In genomic region chr9:13748798-13749674, GRCm38 (mm10) we compare ENCODE assay signal across 8 mouse cellular contexts. TPM values are rescaled to one million over a fixed set of nuclear protein-coding genes. Genes with fewer than 3 reads are reported as not detected.
DNase-seq lines count a peak whose midpoint lies in the region; ATAC-seq and TF ChIP-seq lines count a peak whose summit lies in the region.

No protein-coding gene starts in this region.

- no peak for TF ChIP-seq CTCF in bone marrow macrophage, adult 2 months (IDR thresholded peaks at IDR 0.05; ENCODE audit: low read depth, low read length)
- no peak for TF ChIP-seq CTCF in embryonic fibroblast, embryonic 13.5 days (IDR thresholded peaks at IDR 0.05; ENCODE audit: borderline replicate concordance, insufficient read depth, low read length)
- no peak for TF ChIP-seq CTCF in liver, adult 2 months (IDR thresholded peaks at IDR 0.05; ENCODE audit: low read depth, low read length)

- peaks cover 6% of the 10 kb centered on the region; the same call in 1 of the 2 replicates for H3K79me2 ChIP-seq in liver, adult 2 months (ENCODE audit: control insufficient read depth, insufficient read depth, low read length)
- H3K79me2 ChIP-seq in myocyte (ENCODE audit: control insufficient read depth, insufficient read depth), result peaks cover 50% of the 10 kb centered on the region

- H3K36me3 ChIP-seq in heart, embryonic 11.5 days (ENCODE audit: control insufficient read depth, insufficient read depth, low read length), result no peaks in the 10 kb centered on the region
- no peaks in the 10 kb centered on the region for H3K36me3 ChIP-seq in kidney, embryonic 16.5 days (ENCODE audit: insufficient read depth, low read length)
- no peaks in the 10 kb centered on the region for H3K36me3 ChIP-seq in liver, adult 2 months (ENCODE audit: control insufficient read depth, insufficient read depth, low read length)
- H3K36me3 ChIP-seq in myocyte (ENCODE audit: control insufficient read depth, insufficient read depth), result no peaks in the 10 kb centered on the region
- no peaks in the 10 kb centered on the region for H3K36me3 ChIP-seq in splenic B cell, adult 2 months (ENCODE audit: control insufficient read depth, insufficient read depth, low read length, poor library complexity, severe bottlenecking)

- TF ChIP-seq POLR2A in bone marrow macrophage, adult 2 months (IDR thresholded peaks at IDR 0.05; ENCODE audit: borderline replicate concordance, low read depth, low read length), result peak; percentile 61; the same call in 1 of the 2 replicates
- peak; percentile 92 for TF ChIP-seq POLR2A in embryonic fibroblast, embryonic 13.5 days (IDR thresholded peaks at IDR 0.05; ENCODE audit: low read depth, low read length)
- TF ChIP-seq POLR2A in liver, adult 2 months (IDR thresholded peaks at IDR 0.05; ENCODE audit: extremely low read depth, insufficient read depth, low read length), result peak; percentile 51; the same call in 1 of the 2 replicates
- peak; percentile 87 for TF ChIP-seq POLR2A in myocyte (IDR thresholded peaks at IDR 0.05; ENCODE audit: insufficient read length, low read depth)

- 2% methylated on average over 60 of the region's 60 CpGs for WGBS in heart, embryonic 11.5 days (ENCODE audit: insufficient replicate concordance)
- WGBS in kidney, embryonic 16.5 days, result under 1% methylated on average over 60 of the region's 60 CpGs
- under 1% methylated on average over 60 of the region's 60 CpGs for WGBS in liver, adult 2 months

- peak overlapping the region; percentile 60 for H3K4me2 ChIP-seq in heart, embryonic 11.5 days
- peak overlapping the region; percentile 69 for H3K4me2 ChIP-seq in kidney, embryonic 16.5 days (replicated peaks; ENCODE audit: low read depth, low read length)
- H3K4me2 ChIP-seq in myocyte (ENCODE audit: low read depth), result peak overlapping the region; percentile 86

- peak; percentile 95 for DNase-seq in A20 (ENCODE audit: low read depth, low spot score)
- DNase-seq in liver, adult 2 months (ENCODE audit: extremely low read depth, low read depth, low spot score), result peak; percentile 78
- DNase-seq in splenic B cell, adult 2 months (ENCODE audit: low read depth, low spot score), result peak; percentile 95

- H3K4me3 ChIP-seq in bone marrow macrophage, adult 2 months (ENCODE audit: insufficient read depth, low read length), result peak overlapping the region; percentile 92
- H3K4me3 ChIP-seq in embryonic fibroblast, embryonic 13.5 days (ENCODE audit: insufficient read depth, low read length), result peak overlapping the region; percentile 97
- peak overlapping the region; percentile 90 for H3K4me3 ChIP-seq in heart, embryonic 11.5 days (ENCODE audit: low read depth, low read length)
- H3K4me3 ChIP-seq in kidney, embryonic 16.5 days (ENCODE audit: low read length), result peak overlapping the region; percentile 99
- peak overlapping the region; percentile 85 for H3K4me3 ChIP-seq in liver, adult 2 months (ENCODE audit: insufficient read depth, low read depth, low read length)
- peak overlapping the region; percentile 86 for H3K4me3 ChIP-seq in myocyte

- peak overlapping the region; percentile 96 for H3K9ac ChIP-seq in heart, embryonic 11.5 days (ENCODE audit: low read depth, low read length)
- peak overlapping the region; percentile 100 for H3K9ac ChIP-seq in kidney, embryonic 16.5 days (replicated peaks; ENCODE audit: low read length)
- H3K9ac ChIP-seq in liver, adult 2 months (ENCODE audit: low read depth, low read length), result peak overlapping the region; percentile 95

- peak overlapping the region; percentile 77 for H3K27ac ChIP-seq in bone marrow macrophage, adult 2 months (ENCODE audit: insufficient read depth, low read depth, low read length)
- peak overlapping the region; percentile 78 for H3K27ac ChIP-seq in embryonic fibroblast, embryonic 13.5 days (ENCODE audit: insufficient read depth, low read length)
- peak overlapping the region; percentile 96 for H3K27ac ChIP-seq in heart, embryonic 11.5 days (ENCODE audit: low read depth, low read length)
- peak overlapping the region; percentile 94 for H3K27ac ChIP-seq in kidney, embryonic 16.5 days (ENCODE audit: low read length)
- H3K27ac ChIP-seq in liver, adult 2 months (replicated peaks; ENCODE audit: insufficient read depth, low read depth, low read length), result peak overlapping the region; percentile 73

- peak overlapping the region; percentile 93 for H3ac ChIP-seq in myocyte (ENCODE audit: control insufficient read depth, insufficient read length)

- H3K27me3 ChIP-seq in heart, embryonic 11.5 days (ENCODE audit: control insufficient read depth, insufficient read depth, low read length), result no peaks in the 10 kb centered on the region
- H3K27me3 ChIP-seq in kidney, embryonic 16.5 days (ENCODE audit: insufficient read depth, low read length), result no peaks in the 10 kb centered on the region
- H3K27me3 ChIP-seq in liver, adult 2 months (ENCODE audit: control insufficient read depth, insufficient read depth, low read length), result no peaks in the 10 kb centered on the region
- no peaks in the 10 kb centered on the region for H3K27me3 ChIP-seq in myocyte (ENCODE audit: control insufficient read depth, insufficient read depth, insufficient read length)
- H3K27me3 ChIP-seq in splenic B cell, adult 2 months (ENCODE audit: control insufficient read depth, insufficient read depth, low read length, poor library complexity, severe bottlenecking), result no peaks in the 10 kb centered on the region

- H3K4me1 ChIP-seq in bone marrow macrophage, adult 2 months (ENCODE audit: control insufficient read depth, insufficient read depth, low read length), result peaks cover 16% of the 10 kb centered on the region
- no peaks in the 10 kb centered on the region for H3K4me1 ChIP-seq in embryonic fibroblast, embryonic 13.5 days (ENCODE audit: control insufficient read depth, insufficient read depth, low read length)
- no peaks in the 10 kb centered on the region; the same call in 1 of the 2 replicates for H3K4me1 ChIP-seq in heart, embryonic 11.5 days (ENCODE audit: control insufficient read depth, insufficient read depth, low read length)
- peaks cover 9% of the 10 kb centered on the region for H3K4me1 ChIP-seq in kidney, embryonic 16.5 days (ENCODE audit: insufficient read depth, low read length)
- peaks cover 6% of the 10 kb centered on the region for H3K4me1 ChIP-seq in liver, adult 2 months (ENCODE audit: control insufficient read depth, insufficient read depth, low read length)

- no peaks in the 10 kb centered on the region; the same call in 1 of the 2 replicates for H3K9me3 ChIP-seq in heart, embryonic 11.5 days (replicated peaks; ENCODE audit: control insufficient read depth, low read length)
- 0 out of 2 replicates have a peak, but pooled peaks cover 5% of the 10 kb centered on the region for H3K9me3 ChIP-seq in kidney, embryonic 16.5 days (ENCODE audit: low read length)

- ATAC-seq in heart, embryonic 11.5 days (replicated peaks; ENCODE audit: insufficient number of reproducible peaks, low FRiP score, low TSS enrichment), result peak; percentile 99
- peak; percentile 99 for ATAC-seq in kidney, embryonic 16.5 days (ENCODE audit: low FRiP score, low TSS enrichment)

TF ChIP-seq in myocyte, 11 proteins besides CTCF, POLR2A, EP300 and RAD21:
- TF ChIP-seq E2F4 (IDR thresholded peaks at IDR 0.05; ENCODE audit: insufficient read depth) (no peak), USF1 (IDR thresholded peaks at IDR 0.05; ENCODE audit: low read depth) (peak; percentile 19), MYOG (IDR thresholded peaks at IDR 0.05; ENCODE audit: control insufficient read depth in 1 of 3, insufficient read depth in 1 of 3, insufficient read length in 2 of 3, low read depth in 2 of 3) (peak in 1 of 3 experiments; percentile 5), MAX (IDR thresholded peaks at IDR 0.05; ENCODE audit: low read depth) (no peak), POLR2AphosphoS2 (IDR thresholded peaks at IDR 0.05; ENCODE audit: insufficient read length, low read depth) (peak; percentile 67)

RNA-seq across cellular contexts. Expression of gene Mtmr2, which starts 0.8 kb away (rescaled TPM):
- 33.6 and 35.9 TPM in 2 replicates for polyA plus RNA-seq in bone marrow macrophage, adult 2 months (2012; ENCODE audit: insufficient read depth, insufficient read length, missing spikeins)
- 70.0 and 80.8 TPM in 2 replicates for polyA plus RNA-seq in embryonic fibroblast, embryonic 13.5 days (2011; ENCODE audit: insufficient read length, low read depth, missing spikeins)
- 56.0 and 60.4 TPM in 2 replicates for polyA plus RNA-seq in heart, embryonic 11.5 days (2014; fragmentation: Nextera tagmentation; extraction: Ambion mirVana)
- 87.7 and 92.1 TPM in 2 replicates for polyA plus RNA-seq in kidney, embryonic 16.5 days (2015; fragmentation: Nextera tagmentation; extraction: Ambion mirVana)
- total RNA-seq in liver, adult 2 months (2014; rRNA removed), result 27.9 and 28.3 TPM in 2 replicates
- polyA plus RNA-seq in liver, adult 2 months (2012; rRNA removed), result 28.6 and 33.0 TPM in 2 replicates
- polyA plus RNA-seq in myocyte (2012; fragmentation: generic; extraction: Trizol), result 20.9 TPM

Comparison
In these comparisons a context has a peak if more than half of its experiments do, and no peak if none do; other contexts are left out.
1. Peak in every context shown above with its lines: DNase-seq, ATAC-seq, H3K4me3 ChIP-seq and H3K27ac ChIP-seq.